In genomic region chr1:34144826-34145225, GRCm38 (mm10) we compare ENCODE assay signal across 15 mouse cellular contexts.
"Had no signal": no experiment of that assay in that cellular context is flagged by ENCODE, and none has a peak within 500 bp of the region (broad histone marks: within the 10 kb centered on the region; RNA-seq: fewer than 3 reads in every experiment).

No protein-coding gene starts in this region.

- DNase-seq: lung, embryonic 14.5 days; right cerebral cortex, postnatal 14 days; thymus, adult 2 months; thymus, postnatal 14 days; thymus, postnatal 36 days had no signal

- H3K27me3 ChIP-seq: liver, embryonic 12.5 days; megakaryocyte, embryonic 14.5 days; midbrain, embryonic 13.5 days; midbrain, embryonic 15.5 days; neural tube, embryonic 12.5 days; stomach, embryonic 15.5 days had no signal

- ATAC-seq: liver, embryonic 12.5 days; midbrain, embryonic 13.5 days; midbrain, embryonic 15.5 days had no signal

- H3K9ac ChIP-seq: liver, embryonic 12.5 days; liver, embryonic 14.5 days; lung, embryonic 14.5 days; midbrain, embryonic 13.5 days; midbrain, embryonic 15.5 days; neural tube, embryonic 12.5 days; stomach, embryonic 15.5 days had no signal

- H3K4me1 ChIP-seq: liver, embryonic 12.5 days; megakaryocyte, embryonic 14.5 days; midbrain, embryonic 15.5 days; stomach, embryonic 15.5 days had no signal

- H3K4me3 ChIP-seq: liver, embryonic 12.5 days; midbrain, embryonic 13.5 days; midbrain, embryonic 15.5 days; neural tube, embryonic 12.5 days; stomach, embryonic 15.5 days had no signal

- H3K27ac ChIP-seq: liver, embryonic 12.5 days; liver, embryonic 14.5 days; macrophage; midbrain, embryonic 13.5 days; midbrain, embryonic 15.5 days; neural tube, embryonic 12.5 days; stomach, embryonic 15.5 days; stomach, postnatal 0 days had no signal

- H3K4me2 ChIP-seq: liver, embryonic 12.5 days; lung, embryonic 14.5 days; midbrain, embryonic 11.5 days; midbrain, embryonic 13.5 days; midbrain, embryonic 15.5 days; neural tube, embryonic 12.5 days; stomach, embryonic 15.5 days had no signal

- H3K9me3 ChIP-seq: liver, embryonic 12.5 days; midbrain, embryonic 13.5 days; midbrain, embryonic 15.5 days; neural tube, embryonic 12.5 days; stomach, embryonic 15.5 days had no signal

- H3K36me3 ChIP-seq: liver, embryonic 12.5 days; midbrain, embryonic 15.5 days; neural tube, embryonic 12.5 days; stomach, embryonic 15.5 days had no signal
